Mouse (Mus musculus): ENCODE results near the gene Ly6g6d.

Gene Ly6g6d

GRCm38 (mm10) chr17:35022541-35023060, 55.3 kb downstream of the Ly6g6d start:
- DNase-seq: no peak

GRCm38 (mm10) chr17:35021842-35022477, 55.9 kb downstream of the Ly6g6d start:
- DNase-seq: peak; percentile 10
